Mouse (Mus musculus) midbrain, embryonic 11.5 days (tissue): ENCODE results near the gene Gm47996. TPM values are rescaled to one million over a fixed set of nuclear protein-coding genes. Genes with fewer than 3 reads are reported as not detected.

ENCODE experiments used
- ATAC-seq: fragments of 200-750 bp; cut with Nextera tagmentation; 2 replicates; pipeline ENCODE4 v1.8.0; 2017; ENCODE audit warnings: moderate TSS enrichment, moderate library complexity; ENCODE audit not compliant: low FRiP score
- DNase-seq: peaks from one replicate; pipeline ENCODE4 v3.0.0; 2015; ENCODE audit warnings: low spot score; ENCODE audit errors: missing footprints
- H3K27ac ChIP-seq: fragments of 300-500 bp; sonication (generic); 2 replicates; pipeline ENCODE4 v1.5.1; 2014; ENCODE audit warnings: low read depth, low read length
- H3K27me3 ChIP-seq: fragments of 300-500 bp; sonication (generic); 2 replicates; pipeline ENCODE4 v1.6.1; 2014; ENCODE audit warnings: mild to moderate bottlenecking, low read length, moderate library complexity, mixed read lengths; ENCODE audit not compliant: control insufficient read depth, insufficient read depth
- H3K36me3 ChIP-seq: fragments of 300-500 bp; sonication (generic); 2 replicates; pipeline ENCODE4 v1.6.1; 2014; ENCODE audit warnings: mild to moderate bottlenecking, low read length, moderate library complexity, mixed read lengths; ENCODE audit not compliant: control insufficient read depth, insufficient read depth
- H3K4me1 ChIP-seq: fragments of 300-500 bp; sonication (generic); 2 replicates; pipeline ENCODE4 v1.6.1; 2014; ENCODE audit warnings: low read length; ENCODE audit not compliant: control insufficient read depth, insufficient read depth
- H3K4me2 ChIP-seq: fragments of 300-500 bp; sonication (generic); 2 replicates; pipeline ENCODE4 v1.6.1; 2014; ENCODE audit warnings: mild to moderate bottlenecking, moderate library complexity
- H3K4me3 ChIP-seq: fragments of 300-500 bp; sonication (generic); 2 replicates; pipeline ENCODE4 v1.5.1; 2014; ENCODE audit warnings: low read depth, low read length
- H3K9ac ChIP-seq: fragments of 300-500 bp; sonication (generic); 2 replicates; pipeline ENCODE4 v1.6.1; 2014; ENCODE audit warnings: low read length
- H3K9me3 ChIP-seq: fragments of 300-500 bp; sonication (generic); 2 replicates; pipeline ENCODE4 v1.6.1; 2016; ENCODE audit warnings: low read length; ENCODE audit not compliant: control insufficient read depth
- WGBS: fragments of 180-500 bp; shearing (Covaris S2); extraction: QIAGEN DNeasy Blood & Tissue Kit; methylation state at CpG from one replicate; pipeline ENCODE4 v1.1.7; 2014; 5-methylcytosine and 5-hydroxymethylcytosine counted together
- polyA plus RNA-seq: library from polyadenylated mRNA; unstranded; fragments of >200 nt; fragmentation: Nextera tagmentation; extraction: Ambion mirVana; gene quantifications from 2 replicates; pipeline ENCODE4 v1.2.1, GENCODE M21; 2014

The Gm47996 gene
- polyA plus RNA-seq, 1 experiment from 2014 or later = not detected

- WGBS = 91% methylated on average over 5 of the region's 5 CpGs
- Histone ChIP-seq H3K36me3 (no peaks in the 10 kb centered on the region), H3K4me1 (no peaks in the 10 kb centered on the region), H3K27me3 (no peaks in the 10 kb centered on the region), H3K27ac (no peak overlapping the region), H3K4me2 (no peak overlapping the region), H3K4me3 (no peak overlapping the region), H3K9me3 (no peaks in the 10 kb centered on the region), H3K9ac (no peak overlapping the region)
- no peak for DNase-seq
- no peak for ATAC-seq
Measured at GRCm38 (mm10) chr1:151219045-151219444, 9.1 kb downstream of the Gm47996 start.

GRCm38 (mm10) chr1:151220098-151220497 is 10.2 kb downstream of the Gm47996 start:
- Histone ChIP-seq H3K4me2 (no peak overlapping the region), H3K27me3 (no peaks in the 10 kb centered on the region), H3K27ac (no peak overlapping the region), H3K9ac (no peak overlapping the region), H3K36me3 (no peaks in the 10 kb centered on the region), H3K4me1 (no peaks in the 10 kb centered on the region), H3K4me3 (no peak overlapping the region), H3K9me3 (no peaks in the 10 kb centered on the region)
- no peak for ATAC-seq
- 69% methylated on average over 7 of the region's 7 CpGs for whole genome bisulfite sequencing
- no peak for DNase-seq

- DNase-seq = no peak
- Histone ChIP-seq H3K27ac (no peak overlapping the region), H3K4me1 (no peaks in the 10 kb centered on the region), H3K4me2 (no peak overlapping the region), H3K4me3 (no peak overlapping the region), H3K36me3 (no peaks in the 10 kb centered on the region), H3K27me3 (no peaks in the 10 kb centered on the region), H3K9me3 (no peaks in the 10 kb centered on the region), H3K9ac (no peak overlapping the region)
- ATAC-seq = no peak
- WGBS = 89% methylated on average over 10 of the region's 10 CpGs
Measured at GRCm38 (mm10) chr1:151222561-151223267, 12.8 kb downstream of the Gm47996 start.

- Histone ChIP-seq H3K27ac (no peak overlapping the region), H3K4me2 (no peak overlapping the region), H3K4me1 (no peaks in the 10 kb centered on the region), H3K9ac (no peak overlapping the region), H3K9me3 (no peaks in the 10 kb centered on the region), H3K4me3 (no peak overlapping the region), H3K36me3 (no peaks in the 10 kb centered on the region), H3K27me3 (no peaks in the 10 kb centered on the region)
- ATAC-seq (no peak), DNase-seq (no peak)
- 69% methylated on average over 1 of the region's 1 CpGs for WGBS
Measured at GRCm38 (mm10) chr1:151223377-151223776, 13.4 kb downstream of the Gm47996 start.

GRCm38 (mm10) chr1:151224536-151224935 is 14.6 kb downstream of the Gm47996 start:
- DNase-seq (no peak), ATAC-seq (no peak)
- H3K4me3 ChIP-seq = no peak overlapping the region
- H3K4me1 ChIP-seq = no peaks in the 10 kb centered on the region
- no peak overlapping the region for H3K27ac ChIP-seq
- no peaks in the 10 kb centered on the region for H3K27me3 ChIP-seq
- no peaks in the 10 kb centered on the region for H3K36me3 ChIP-seq
- H3K4me2 ChIP-seq = no peak overlapping the region
- 93% methylated on average over 1 of the region's 1 CpGs for WGBS
- no peaks in the 10 kb centered on the region for H3K9me3 ChIP-seq
- H3K9ac ChIP-seq = no peak overlapping the region

- Histone ChIP-seq H3K4me2 (no peak overlapping the region), H3K9ac (no peak overlapping the region), H3K4me1 (no peaks in the 10 kb centered on the region), H3K36me3 (no peaks in the 10 kb centered on the region), H3K4me3 (no peak overlapping the region), H3K27ac (no peak overlapping the region), H3K27me3 (no peaks in the 10 kb centered on the region), H3K9me3 (no peaks in the 10 kb centered on the region)
- WGBS = 87% methylated on average over 8 of the region's 8 CpGs
- ATAC-seq (no peak), DNase-seq (no peak)
Measured at GRCm38 (mm10) chr1:151227506-151227905, 17.6 kb downstream of the Gm47996 start.

GRCm38 (mm10) chr1:151228320-151228989 is 18.5 kb downstream of the Gm47996 start:
- ATAC-seq = no peak
- H3K4me1 ChIP-seq = no peaks in the 10 kb centered on the region
- H3K9ac ChIP-seq = no peak overlapping the region
- 83% methylated on average over 1 of the region's 1 CpGs for WGBS
- H3K36me3 ChIP-seq = no peaks in the 10 kb centered on the region
- no peaks in the 10 kb centered on the region for H3K27me3 ChIP-seq
- H3K4me2 ChIP-seq = no peak overlapping the region
- no peak for DNase-seq
- H3K27ac ChIP-seq = no peak overlapping the region
- H3K9me3 ChIP-seq = no peaks in the 10 kb centered on the region
- H3K4me3 ChIP-seq = no peak overlapping the region

GRCm38 (mm10) chr1:151232346-151232745 is 22.4 kb downstream of the Gm47996 start:
- H3K4me2 ChIP-seq = no peak overlapping the region
- no peak overlapping the region for H3K9ac ChIP-seq
- H3K36me3 ChIP-seq = no peaks in the 10 kb centered on the region
- H3K4me1 ChIP-seq = peaks cover 2% of the 10 kb centered on the region; the same call in 1 of the 2 replicates
- DNase-seq = no peak
- WGBS = 83% methylated on average over 3 of the region's 3 CpGs
- ATAC-seq = no peak
- no peak overlapping the region for H3K4me3 ChIP-seq
- no peaks in the 10 kb centered on the region; the same call in 1 of the 2 replicates for H3K9me3 ChIP-seq
- no peak overlapping the region for H3K27ac ChIP-seq
- no peaks in the 10 kb centered on the region for H3K27me3 ChIP-seq

GRCm38 (mm10) chr1:151233756-151234155 is 23.8 kb downstream of the Gm47996 start:
- no peaks in the 10 kb centered on the region for H3K27me3 ChIP-seq
- H3K27ac ChIP-seq = no peak overlapping the region
- no peak overlapping the region for H3K4me3 ChIP-seq
- no peaks in the 10 kb centered on the region; the same call in 1 of the 2 replicates for H3K9me3 ChIP-seq
- H3K9ac ChIP-seq = no peak overlapping the region
- H3K4me1 ChIP-seq = peaks cover 2% of the 10 kb centered on the region; the same call in 1 of the 2 replicates
- no peak for DNase-seq
- no peaks in the 10 kb centered on the region for H3K36me3 ChIP-seq
- WGBS = 93% methylated on average over 3 of the region's 3 CpGs
- no peak overlapping the region for H3K4me2 ChIP-seq
- ATAC-seq = no peak
